Mouse (Mus musculus): ENCODE measurements around the gene Atp13a4. TPM values are rescaled to one million over a fixed set of nuclear protein-coding genes. Genes with fewer than 3 reads are reported as not detected.

Atp13a4 gene
- polyA plus RNA-seq, 1 experiment from 2014 or later, result 0.33 TPM

- DNase-seq (ENCODE audit: low spot score, missing footprints) (no peak), ATAC-seq (ENCODE audit: low FRiP score) (no peak)
- Histone ChIP-seq H3K27me3 (ENCODE audit: control insufficient read depth, insufficient read depth, low read length) (no peaks in the 10 kb centered on the region), H3K4me3 (ENCODE audit: low read depth, low read length) (no peak overlapping the region), H3K27ac (ENCODE audit: low read depth, low read length) (no peak overlapping the region), H3K9ac (ENCODE audit: low read length) (no peak overlapping the region), H3K4me2 (no peak overlapping the region), H3K9me3 (ENCODE audit: control insufficient read depth, low read length) (no peaks in the 10 kb centered on the region), H3K36me3 (ENCODE audit: control insufficient read depth, insufficient read depth, low read length) (no peaks in the 10 kb centered on the region), H3K4me1 (ENCODE audit: control insufficient read depth, insufficient read depth, low read length) (no peaks in the 10 kb centered on the region)
- WGBS, result 85% methylated on average over 11 of the region's 11 CpGs
These were observed 3.4 kb downstream of the Atp13a4 start for GRCm38 (mm10) chr16:29541261-29541683.

- no peak for DNase-seq (ENCODE audit: low spot score, missing footprints)
- Histone ChIP-seq H3K4me3 (ENCODE audit: low read depth, low read length) (no peak overlapping the region), H3K4me1 (ENCODE audit: control insufficient read depth, insufficient read depth, low read length) (no peaks in the 10 kb centered on the region), H3K27me3 (ENCODE audit: control insufficient read depth, insufficient read depth, low read length) (no peaks in the 10 kb centered on the region), H3K36me3 (ENCODE audit: control insufficient read depth, insufficient read depth, low read length) (no peaks in the 10 kb centered on the region), H3K27ac (ENCODE audit: low read depth, low read length) (no peak overlapping the region), H3K9me3 (ENCODE audit: control insufficient read depth, low read length) (no peaks in the 10 kb centered on the region), H3K9ac (ENCODE audit: low read length) (no peak overlapping the region), H3K4me2 (no peak overlapping the region)
- ATAC-seq (ENCODE audit: low FRiP score), result no peak
These were observed 4.8 kb downstream of the Atp13a4 start for GRCm38 (mm10) chr16:29539906-29540305.

- Histone ChIP-seq H3K4me2 (no peak overlapping the region), H3K9ac (ENCODE audit: low read length) (no peak overlapping the region), H3K4me1 (ENCODE audit: control insufficient read depth, insufficient read depth, low read length) (no peaks in the 10 kb centered on the region), H3K9me3 (ENCODE audit: control insufficient read depth, low read length) (no peaks in the 10 kb centered on the region), H3K36me3 (ENCODE audit: control insufficient read depth, insufficient read depth, low read length) (no peaks in the 10 kb centered on the region), H3K27ac (ENCODE audit: low read depth, low read length) (no peak overlapping the region), H3K27me3 (ENCODE audit: control insufficient read depth, insufficient read depth, low read length) (no peaks in the 10 kb centered on the region), H3K4me3 (ENCODE audit: low read depth, low read length) (no peak overlapping the region)
- DNase-seq (ENCODE audit: low spot score, missing footprints) (no peak), ATAC-seq (ENCODE audit: low FRiP score) (no peak)
- 88% methylated on average over 15 of the region's 15 CpGs for WGBS
These were observed 8.1 kb downstream of the Atp13a4 start for GRCm38 (mm10) chr16:29536411-29537204.

GRCm38 (mm10) chr16:29535866-29536265 lies 8.8 kb downstream of the Atp13a4 start:
- Histone ChIP-seq H3K9ac (ENCODE audit: low read length) (no peak overlapping the region), H3K4me2 (no peak overlapping the region), H3K36me3 (ENCODE audit: control insufficient read depth, insufficient read depth, low read length) (no peaks in the 10 kb centered on the region), H3K4me1 (ENCODE audit: control insufficient read depth, insufficient read depth, low read length) (no peaks in the 10 kb centered on the region), H3K4me3 (ENCODE audit: low read depth, low read length) (no peak overlapping the region), H3K27ac (ENCODE audit: low read depth, low read length) (no peak overlapping the region), H3K27me3 (ENCODE audit: control insufficient read depth, insufficient read depth, low read length) (no peaks in the 10 kb centered on the region), H3K9me3 (ENCODE audit: control insufficient read depth, low read length) (no peaks in the 10 kb centered on the region)
- WGBS, result 87% methylated on average over 4 of the region's 4 CpGs
- ATAC-seq (ENCODE audit: low FRiP score) (no peak), DNase-seq (ENCODE audit: low spot score, missing footprints) (no peak)

GRCm38 (mm10) chr16:29533641-29534040 lies 11.0 kb downstream of the Atp13a4 start:
- Histone ChIP-seq H3K9ac (ENCODE audit: low read length) (no peak overlapping the region), H3K4me1 (ENCODE audit: control insufficient read depth, insufficient read depth, low read length) (no peaks in the 10 kb centered on the region), H3K4me2 (no peak overlapping the region), H3K9me3 (ENCODE audit: control insufficient read depth, low read length) (no peaks in the 10 kb centered on the region), H3K4me3 (ENCODE audit: low read depth, low read length) (no peak overlapping the region), H3K27ac (ENCODE audit: low read depth, low read length) (no peak overlapping the region), H3K36me3 (ENCODE audit: control insufficient read depth, insufficient read depth, low read length) (no peaks in the 10 kb centered on the region), H3K27me3 (ENCODE audit: control insufficient read depth, insufficient read depth, low read length) (no peaks in the 10 kb centered on the region)
- WGBS, result 88% methylated on average over 6 of the region's 6 CpGs
- ATAC-seq (ENCODE audit: low FRiP score) (no peak), DNase-seq (ENCODE audit: low spot score, missing footprints) (no peak)

GRCm38 (mm10) chr16:29527085-29527484 lies 17.6 kb downstream of the Atp13a4 start:
- WGBS, result 95% methylated on average over 6 of the region's 6 CpGs
- H3K9ac ChIP-seq (ENCODE audit: low read length), result no peak overlapping the region
- ATAC-seq (ENCODE audit: low FRiP score), result no peak
- no peaks in the 10 kb centered on the region for H3K4me1 ChIP-seq (ENCODE audit: control insufficient read depth, insufficient read depth, low read length)
- no peaks in the 10 kb centered on the region for H3K36me3 ChIP-seq (ENCODE audit: control insufficient read depth, insufficient read depth, low read length)
- H3K4me3 ChIP-seq (ENCODE audit: low read depth, low read length), result no peak overlapping the region
- no peaks in the 10 kb centered on the region for H3K27me3 ChIP-seq (ENCODE audit: control insufficient read depth, insufficient read depth, low read length)
- no peak overlapping the region for H3K27ac ChIP-seq (ENCODE audit: low read depth, low read length)
- H3K9me3 ChIP-seq (ENCODE audit: control insufficient read depth, low read length), result no peaks in the 10 kb centered on the region
- H3K4me2 ChIP-seq, result no peak overlapping the region
- DNase-seq (ENCODE audit: low spot score, missing footprints), result no peak

- Histone ChIP-seq H3K4me3 (ENCODE audit: low read depth, low read length) (no peak overlapping the region), H3K4me1 (ENCODE audit: control insufficient read depth, insufficient read depth, low read length) (no peaks in the 10 kb centered on the region), H3K4me2 (no peak overlapping the region), H3K27ac (ENCODE audit: low read depth, low read length) (no peak overlapping the region), H3K9ac (ENCODE audit: low read length) (no peak overlapping the region), H3K36me3 (ENCODE audit: control insufficient read depth, insufficient read depth, low read length) (no peaks in the 10 kb centered on the region), H3K27me3 (ENCODE audit: control insufficient read depth, insufficient read depth, low read length) (no peaks in the 10 kb centered on the region), H3K9me3 (ENCODE audit: control insufficient read depth, low read length) (no peaks in the 10 kb centered on the region)
- 89% methylated on average over 8 of the region's 8 CpGs for WGBS
- DNase-seq (ENCODE audit: low spot score, missing footprints) (no peak), ATAC-seq (ENCODE audit: low FRiP score) (no peak)
These were observed 18.1 kb downstream of the Atp13a4 start for GRCm38 (mm10) chr16:29526585-29526984.

- Histone ChIP-seq H3K27ac (ENCODE audit: low read depth, low read length) (no peak overlapping the region), H3K4me2 (no peak overlapping the region), H3K9ac (ENCODE audit: low read length) (no peak overlapping the region), H3K4me3 (ENCODE audit: low read depth, low read length) (no peak overlapping the region), H3K27me3 (ENCODE audit: control insufficient read depth, insufficient read depth, low read length) (no peaks in the 10 kb centered on the region), H3K4me1 (ENCODE audit: control insufficient read depth, insufficient read depth, low read length) (no peaks in the 10 kb centered on the region), H3K9me3 (ENCODE audit: control insufficient read depth, low read length) (no peaks in the 10 kb centered on the region), H3K36me3 (ENCODE audit: control insufficient read depth, insufficient read depth, low read length) (no peaks in the 10 kb centered on the region)
- no peak for ATAC-seq (ENCODE audit: low FRiP score)
- no peak for DNase-seq (ENCODE audit: low spot score, missing footprints)
- WGBS, result 87% methylated on average over 3 of the region's 3 CpGs
These were observed 32.2 kb downstream of the Atp13a4 start for GRCm38 (mm10) chr16:29512495-29512894.

GRCm38 (mm10) chr16:29510743-29511142 lies 33.9 kb downstream of the Atp13a4 start:
- no peaks in the 10 kb centered on the region for H3K4me1 ChIP-seq (ENCODE audit: control insufficient read depth, insufficient read depth, low read length)
- WGBS, result 89% methylated on average over 7 of the region's 7 CpGs
- H3K36me3 ChIP-seq (ENCODE audit: control insufficient read depth, insufficient read depth, low read length), result no peaks in the 10 kb centered on the region
- ATAC-seq (ENCODE audit: low FRiP score) (no peak), DNase-seq (ENCODE audit: low spot score, missing footprints) (no peak)
- no peaks in the 10 kb centered on the region for H3K27me3 ChIP-seq (ENCODE audit: control insufficient read depth, insufficient read depth, low read length)
- no peak overlapping the region for H3K4me3 ChIP-seq (ENCODE audit: low read depth, low read length)
- H3K9me3 ChIP-seq (ENCODE audit: control insufficient read depth, low read length), result no peaks in the 10 kb centered on the region
- H3K4me2 ChIP-seq, result no peak overlapping the region
- H3K9ac ChIP-seq (ENCODE audit: low read length), result no peak overlapping the region
- H3K27ac ChIP-seq (ENCODE audit: low read depth, low read length), result no peak overlapping the region

Data from midbrain, embryonic 11.5 days (tissue).